26 mouse cellular contexts compared by ENCODE assay signal in the genomic region with DNA sequence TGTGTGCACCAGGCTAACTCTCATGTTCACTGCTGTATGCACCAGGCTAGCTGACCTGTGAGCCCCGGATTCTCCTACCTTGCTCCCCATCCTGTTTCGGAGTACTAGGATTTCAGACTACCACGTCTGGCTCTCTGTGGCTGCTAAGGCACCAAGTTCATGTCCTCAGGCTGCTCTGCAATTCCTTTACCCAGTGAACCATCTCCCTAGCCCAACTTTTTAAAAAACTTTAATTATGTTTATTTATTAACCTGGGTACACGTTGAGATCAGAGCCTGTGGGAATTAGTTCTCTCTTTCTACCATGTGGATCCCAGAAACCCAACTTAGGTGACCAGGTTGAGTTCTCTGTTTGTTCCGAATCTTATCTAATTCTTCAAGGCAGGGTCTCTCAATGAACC. TPM values are rescaled to one million over a fixed set of nuclear protein-coding genes. Genes with fewer than 3 reads are reported as not detected.
"Had no signal": no experiment of that assay in that cellular context is flagged by ENCODE, and none has a peak within 500 bp of the region (broad histone marks: within the 10 kb centered on the region; RNA-seq: fewer than 3 reads in every experiment).

No protein-coding gene starts in this region.

- H3K27me3 ChIP-seq: heart, embryonic 12.5 days; hindbrain, embryonic 12.5 days; intestine, embryonic 15.5 days; limb, embryonic 13.5 days; limb, embryonic 15.5 days had no signal

- ATAC-seq: forebrain, embryonic 16.5 days; hindbrain, embryonic 16.5 days; inflammation-experienced regulatory T-cells, adult 6 months; intestine, embryonic 15.5 days; intestine, postnatal 0 days; liver, embryonic 12.5 days had no signal

- H3K4me3 ChIP-seq: gastrocnemius, adult 2 months; heart, embryonic 10.5 days; heart, embryonic 12.5 days; hindbrain, embryonic 10.5 days; hindbrain, embryonic 12.5 days; intestine, embryonic 15.5 days; limb, embryonic 13.5 days; limb, embryonic 15.5 days; liver, embryonic 12.5 days had no signal

- H3K4me2 ChIP-seq: heart, embryonic 12.5 days; hindbrain, embryonic 12.5 days; hindbrain, embryonic 14.5 days; intestine, embryonic 15.5 days; limb, embryonic 13.5 days; limb, embryonic 15.5 days; liver, embryonic 12.5 days had no signal

- H3K27ac ChIP-seq: gastrocnemius, adult 2 months; heart, embryonic 10.5 days; hindbrain, embryonic 10.5 days; hindbrain, embryonic 12.5 days; hindbrain, embryonic 14.5 days; intestine, embryonic 15.5 days; limb, embryonic 13.5 days; limb, embryonic 15.5 days; liver, embryonic 12.5 days; liver, embryonic 14.5 days had no signal

- H3K36me3 ChIP-seq: heart, embryonic 10.5 days; heart, embryonic 12.5 days; hindbrain, embryonic 10.5 days; hindbrain, embryonic 12.5 days; intestine, embryonic 15.5 days; limb, embryonic 13.5 days; limb, embryonic 15.5 days; liver, embryonic 12.5 days had no signal

- H3K4me1 ChIP-seq: heart, embryonic 12.5 days; hindbrain, embryonic 12.5 days; intestine, embryonic 15.5 days; limb, embryonic 13.5 days; limb, embryonic 15.5 days; liver, embryonic 12.5 days had no signal

- H3K9me3 ChIP-seq: heart, embryonic 10.5 days; heart, embryonic 12.5 days; hindbrain, embryonic 10.5 days; hindbrain, embryonic 12.5 days; intestine, embryonic 15.5 days; limb, embryonic 13.5 days; limb, embryonic 15.5 days; liver, embryonic 12.5 days had no signal

- H3K9ac ChIP-seq: heart, embryonic 12.5 days; hindbrain, embryonic 12.5 days; hindbrain, embryonic 14.5 days; intestine, embryonic 15.5 days; limb, embryonic 13.5 days; limb, embryonic 15.5 days; liver, embryonic 12.5 days; liver, embryonic 14.5 days had no signal

- DNase-seq: gastrocnemius, adult 2 months; gastrocnemius, postnatal 10 days; gastrocnemius, postnatal 25 days; heart, adult 18-20 months; heart, postnatal 10 days; heart, postnatal 4 days; layer of hippocampus, adult 9-11 months; layer of hippocampus, postnatal 36 days; left cerebral cortex, postnatal 4 days had no signal

RNA-seq across cellular contexts. Expression of gene Myom3, which starts 27.1 kb away (rescaled TPM):
- polyA plus RNA-seq: heart, embryonic 10.5 days; hindbrain, embryonic 10.5 days; inflammation-experienced regulatory T-cells, adult 6 months had no signal

RNA-seq across cellular contexts. Expression of gene Il22ra1, which starts 58.6 kb away (rescaled TPM):
- polyA plus RNA-seq: forebrain, embryonic 16.5 days; heart, embryonic 12.5 days; heart, embryonic 14.5 days; heart, embryonic 16.5 days; hindbrain, embryonic 10.5 days; hindbrain, embryonic 12.5 days; hindbrain, embryonic 14.5 days; hindbrain, embryonic 16.5 days; inflammation-experienced regulatory T-cells, adult 6 months; limb, embryonic 11.5 days; limb, embryonic 13.5 days had no signal
